Mouse (Mus musculus) CD4-positive helper T cell, adult 2 months (primary cell): ENCODE data around the gene Tmem119.
A peak's percentile ranks its signal among the peaks of the same experiment; 100 is the strongest.

ENCODE experiments used
- DNase-seq: peaks from one replicate; pipeline ENCODE4 v3.0.0-alpha.2; 2012; ENCODE audit warnings: low read depth, missing footprints, low spot score

Tmem119 gene

GRCm38 (mm10) chr5:113818572-113818971 lies 18.3 kb upstream of the Tmem119 start:
- no peak for DNase-seq

GRCm38 (mm10) chr5:113815638-113816152 lies 15.4 kb upstream of the Tmem119 start:
- peak; percentile 79 for DNase-seq

GRCm38 (mm10) chr5:113815041-113815389 lies 14.7 kb upstream of the Tmem119 start:
- DNase-seq = no peak

- DNase-seq = peak; percentile 66
These were observed 14.1 kb upstream of the Tmem119 start for GRCm38 (mm10) chr5:113814111-113815040.

GRCm38 (mm10) chr5:113813608-113814007 lies 13.3 kb upstream of the Tmem119 start:
- DNase-seq = peak; percentile 60

DNA sequence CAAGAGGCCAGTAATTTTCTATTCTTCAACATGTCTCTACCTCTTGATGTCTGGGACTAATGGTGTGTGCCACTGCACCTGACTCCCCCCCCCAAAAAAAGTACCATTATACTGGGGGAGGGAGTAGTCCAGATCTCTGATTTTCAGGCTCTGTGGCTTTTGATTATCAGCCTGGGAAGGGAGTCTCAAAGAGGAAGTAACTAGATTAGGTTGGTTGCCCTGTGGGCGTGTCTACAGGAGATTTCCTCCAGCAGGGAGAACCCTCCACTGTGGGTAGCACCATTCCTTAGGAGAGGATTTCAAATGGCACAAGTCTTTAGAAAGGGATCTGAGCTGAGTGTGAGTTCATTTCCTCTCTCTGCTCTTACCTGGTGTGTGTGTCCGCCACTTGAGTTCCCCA lies 12.3 kb upstream of the Tmem119 start:
- no peak for DNase-seq

- peak; percentile 24 for DNase-seq
These were observed 11.6 kb upstream of the Tmem119 start for GRCm38 (mm10) chr5:113811824-113812420.

DNA sequence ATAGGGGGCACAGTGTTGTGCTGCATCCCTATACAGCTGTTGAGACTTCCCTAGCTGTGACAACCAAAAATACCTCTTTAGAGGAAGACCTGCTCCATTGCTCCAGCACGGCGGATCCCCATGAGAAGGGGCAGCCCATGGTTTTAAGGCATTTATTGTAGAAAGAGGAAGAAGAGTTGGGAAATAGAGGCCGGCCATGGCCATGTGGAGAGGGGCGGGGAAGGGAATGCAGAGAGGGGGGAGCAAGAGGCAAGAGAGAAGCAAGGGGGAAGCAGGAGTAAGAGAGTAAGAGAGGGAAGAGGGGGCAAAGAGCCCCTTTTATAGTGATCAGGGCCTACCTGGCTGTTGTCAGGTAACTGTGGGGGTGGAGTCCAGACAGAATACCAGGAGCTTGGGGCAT lies 9.8 kb upstream of the Tmem119 start:
- DNase-seq = no peak

DNA sequence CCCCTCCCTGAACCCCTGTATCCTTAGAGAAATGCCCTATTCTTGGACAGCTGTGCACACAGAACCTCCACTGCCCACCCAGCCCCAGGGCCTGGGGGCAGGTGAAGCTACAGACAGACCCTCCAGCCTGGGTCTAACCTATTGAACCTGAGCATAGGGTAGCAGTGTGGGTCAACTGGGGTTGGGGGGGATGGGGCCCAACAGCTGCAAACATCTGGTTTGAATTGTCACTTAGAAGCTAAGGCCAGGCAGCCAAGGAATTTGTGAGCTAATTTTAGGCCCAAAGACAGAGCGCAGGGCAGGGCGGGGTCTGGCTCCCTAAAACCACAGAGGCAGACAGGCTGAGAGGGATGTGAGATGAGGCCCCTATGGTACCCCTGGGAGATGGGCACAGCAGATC lies 7.9 kb upstream of the Tmem119 start:
- DNase-seq = no peak

GRCm38 (mm10) chr5:113807712-113808111 lies 7.4 kb upstream of the Tmem119 start:
- DNase-seq = no peak

DNA sequence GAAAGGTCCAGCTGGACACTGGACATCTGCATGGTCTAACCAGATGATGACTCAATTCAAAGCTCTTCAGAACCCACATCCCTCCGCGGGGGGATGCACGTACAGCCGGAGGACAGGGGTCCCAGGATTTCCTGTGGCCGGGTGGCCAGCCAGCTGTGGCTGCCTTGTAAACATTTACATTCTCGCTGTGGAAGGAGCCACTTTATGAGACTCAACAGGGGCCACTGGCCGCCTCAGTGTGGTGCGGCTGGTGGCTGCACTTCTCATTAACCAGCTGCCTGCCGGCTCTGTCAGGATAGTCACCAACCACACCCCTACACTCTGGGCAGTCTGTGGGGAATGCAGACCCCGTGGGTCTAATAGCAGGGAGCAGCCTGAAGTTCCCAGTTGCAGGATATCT lies 6.1 kb upstream of the Tmem119 start:
- DNase-seq = no peak

DNA sequence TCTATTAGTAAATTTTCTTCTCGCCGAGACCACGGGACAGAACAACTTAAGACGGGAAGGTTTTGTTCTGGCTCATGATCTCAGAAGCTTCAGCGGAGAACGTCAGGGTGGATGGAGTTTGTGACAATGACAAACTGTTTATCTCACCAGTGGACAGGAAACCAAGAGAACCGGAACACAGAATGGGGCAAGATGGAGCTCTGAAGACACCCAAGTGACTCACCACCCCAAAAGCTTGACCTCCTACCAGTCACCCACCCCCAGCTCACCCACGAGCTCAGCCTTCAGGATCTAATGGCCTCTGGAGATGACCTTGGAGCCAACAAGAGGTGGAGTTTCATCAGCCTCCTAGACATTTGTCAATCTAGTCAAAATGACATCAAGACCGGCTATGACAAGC lies 5.0 kb upstream of the Tmem119 start:
- no peak for DNase-seq

- no peak for DNase-seq
These were observed 4.2 kb upstream of the Tmem119 start for GRCm38 (mm10) chr5:113804395-113804966.

GRCm38 (mm10) chr5:113799691-113800090 lies 625 bp downstream of the Tmem119 start:
- no peak for DNase-seq

- no peak for DNase-seq
These were observed 1.8 kb downstream of the Tmem119 start for GRCm38 (mm10) chr5:113798525-113798924.

GRCm38 (mm10) chr5:113797149-113797882 lies 3.0 kb downstream of the Tmem119 start:
- DNase-seq = no peak

DNA sequence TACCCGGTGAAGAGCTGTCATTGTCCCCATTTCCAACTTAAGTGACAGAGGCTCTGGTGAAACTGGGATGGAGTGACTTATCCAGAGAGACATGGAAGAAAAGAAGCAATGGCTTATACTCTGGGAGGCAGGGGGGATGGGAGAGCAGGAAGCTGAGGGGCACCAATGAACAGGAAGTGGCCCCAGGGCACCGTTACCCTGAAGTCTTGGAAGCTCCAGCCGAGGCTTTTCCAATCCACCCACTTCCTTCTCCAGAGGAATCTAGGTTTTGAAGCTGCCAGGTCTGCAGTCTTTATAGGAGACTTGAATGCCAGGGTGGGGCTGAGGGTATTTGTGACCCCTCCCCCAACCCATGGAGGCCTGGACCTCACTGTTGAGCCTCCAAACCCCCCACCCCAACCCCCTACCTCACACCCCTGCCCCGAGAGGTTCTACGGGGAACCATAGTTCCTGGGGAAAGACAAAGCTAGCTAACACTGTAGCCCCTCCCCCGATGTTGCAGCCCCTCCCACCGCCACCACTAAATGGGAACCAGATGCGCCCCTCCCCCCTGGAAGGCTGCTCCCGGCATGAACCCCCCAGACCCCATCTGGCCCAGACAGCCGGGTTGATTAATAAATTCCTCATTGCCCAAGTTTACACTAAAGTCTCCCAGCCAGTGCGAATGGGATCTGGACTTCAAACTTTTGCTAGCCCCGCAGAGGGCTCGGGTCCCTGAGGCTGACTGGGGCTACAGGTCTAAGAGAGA lies 3.7 kb downstream of the Tmem119 start:
- DNase-seq = no peak

GRCm38 (mm10) chr5:113791197-113792095 lies 8.9 kb downstream of the Tmem119 start:
- no peak for DNase-seq

GRCm38 (mm10) chr5:113790453-113791196 lies 9.7 kb downstream of the Tmem119 start:
- DNase-seq = no peak
